Mouse (Mus musculus): ENCODE measurements at regions not wholly inside any gene's neighbourhood (a gene's known extent, or its start where the extent isn't known, plus 50 kb on each side); places are given as distances from the start of the nearest gene placed in this dataset.
"Not testable (repeated sequence)": the region's sequence is repeated elsewhere in the genome, so short reads cannot be mapped to it uniquely, and the experiment has no call there.

- no peaks in the 10 kb centered on the region for H3K36me3 ChIP-seq
- 50% methylated on average over 8 of the region's 8 CpGs for WGBS
- H3K9me3 ChIP-seq (replicated peaks), result no peaks in the 10 kb centered on the region
- H3K4me1 ChIP-seq (replicated peaks), result peaks cover 38% of the 10 kb centered on the region
- no peak overlapping the region for H3K4me3 ChIP-seq
- H3K27ac ChIP-seq (ENCODE audit: poor library complexity, severe bottlenecking), result no peak overlapping the region
- H3K27me3 ChIP-seq (replicated peaks), result peaks cover 14% of the 10 kb centered on the region
- ATAC-seq (ENCODE audit: insufficient number of reproducible peaks, low FRiP score), result peak; percentile 60; the same call in 1 of the 2 replicates
- no peak overlapping the region for H3K4me2 ChIP-seq
- H3K9ac ChIP-seq, result no peak overlapping the region
Observed at GRCm38 (mm10) chr16:30193294-30194261, 73.7 kb downstream of the Cpn2 start.

- WGBS, result 67% methylated on average over 7 of the region's 7 CpGs
- H3K9me3 ChIP-seq (replicated peaks), result no peaks in the 10 kb centered on the region; the same call in 1 of the 2 replicates
- no peaks in the 10 kb centered on the region for H3K36me3 ChIP-seq
- H3K4me3 ChIP-seq, result no peak overlapping the region
- no peak overlapping the region for H3K27ac ChIP-seq (ENCODE audit: poor library complexity, severe bottlenecking)
- peaks cover 30% of the 10 kb centered on the region for H3K4me1 ChIP-seq (replicated peaks)
- H3K27me3 ChIP-seq (replicated peaks), result peaks cover 8% of the 10 kb centered on the region; the same call in 1 of the 2 replicates
- no peak overlapping the region for H3K9ac ChIP-seq
- ATAC-seq (ENCODE audit: insufficient number of reproducible peaks, low FRiP score), result no peak
- H3K4me2 ChIP-seq, result no peak overlapping the region
Observed at GRCm38 (mm10) chr16:30194836-30195235, 72.5 kb downstream of the Cpn2 start.

GRCm38 (mm10) chr16:30195859-30196258 is 71.4 kb downstream of the Cpn2 start:
- not testable (repeated sequence) for H3K4me2 ChIP-seq; H3K27ac ChIP-seq (ENCODE audit: poor library complexity, severe bottlenecking); H3K27me3 ChIP-seq (replicated peaks); ATAC-seq (ENCODE audit: insufficient number of reproducible peaks, low FRiP score); H3K9me3 ChIP-seq (replicated peaks); H3K36me3 ChIP-seq; H3K9ac ChIP-seq; H3K4me3 ChIP-seq
- peaks cover 22% of the 10 kb centered on the region for H3K4me1 ChIP-seq (replicated peaks)
- 84% methylated on average over 2 of the region's 2 CpGs for WGBS

GRCm38 (mm10) chr16:30197351-30197750 is 69.9 kb downstream of the Cpn2 start:
- Histone ChIP-seq H3K9me3 (replicated peaks) (peaks cover 1% of the 10 kb centered on the region; the same call in 1 of the 2 replicates), H3K9ac (no peak overlapping the region), H3K27me3 (replicated peaks) (peaks cover under 1% of the 10 kb centered on the region; the same call in 1 of the 2 replicates), H3K36me3 (no peaks in the 10 kb centered on the region), H3K4me3 (no peak overlapping the region), H3K4me2 (no peak overlapping the region), H3K4me1 (replicated peaks) (peaks cover 16% of the 10 kb centered on the region), H3K27ac (ENCODE audit: poor library complexity, severe bottlenecking) (no peak overlapping the region)
- no peak for ATAC-seq (ENCODE audit: insufficient number of reproducible peaks, low FRiP score)
- 73% methylated on average over 3 of the region's 3 CpGs for WGBS

- Histone ChIP-seq H3K27me3 (replicated peaks) (no peaks in the 10 kb centered on the region), H3K9ac (no peak overlapping the region), H3K4me2 (no peak overlapping the region), H3K4me3 (no peak overlapping the region), H3K27ac (ENCODE audit: poor library complexity, severe bottlenecking) (no peak overlapping the region), H3K36me3 (no peaks in the 10 kb centered on the region), H3K9me3 (replicated peaks) (peaks cover 5% of the 10 kb centered on the region; the same call in 1 of the 2 replicates), H3K4me1 (replicated peaks) (no peaks in the 10 kb centered on the region)
- WGBS, result 53% methylated on average over 4 of the region's 4 CpGs
- ATAC-seq (ENCODE audit: insufficient number of reproducible peaks, low FRiP score), result no peak
Observed at GRCm38 (mm10) chr16:30199836-30200235, 67.5 kb downstream of the Cpn2 start.

- Histone ChIP-seq H3K27me3 (replicated peaks) (peaks cover 16% of the 10 kb centered on the region), H3K4me1 (replicated peaks) (no peaks in the 10 kb centered on the region), H3K27ac (ENCODE audit: poor library complexity, severe bottlenecking) (no peak overlapping the region), H3K36me3 (no peaks in the 10 kb centered on the region), H3K4me2 (no peak overlapping the region), H3K9ac (no peak overlapping the region), H3K9me3 (replicated peaks) (peaks cover 5% of the 10 kb centered on the region), H3K4me3 (no peak overlapping the region)
- 55% methylated on average over 4 of the region's 4 CpGs for WGBS
- ATAC-seq (ENCODE audit: insufficient number of reproducible peaks, low FRiP score), result no peak
Observed at GRCm38 (mm10) chr16:30204144-30204543, 63.2 kb downstream of the Cpn2 start.

GRCm38 (mm10) chr16:30205314-30205815 is 61.9 kb downstream of the Cpn2 start:
- no peak overlapping the region for H3K4me2 ChIP-seq
- H3K27me3 ChIP-seq (replicated peaks), result peaks cover 16% of the 10 kb centered on the region
- H3K4me3 ChIP-seq, result no peak overlapping the region

GRCm38 (mm10) chr16:30205816-30206356 is 61.4 kb downstream of the Cpn2 start:
- Histone ChIP-seq H3K4me2 (no peak overlapping the region), H3K9ac (no peak overlapping the region), H3K27ac (ENCODE audit: poor library complexity, severe bottlenecking) (no peak overlapping the region), H3K27me3 (replicated peaks) (peaks cover 16% of the 10 kb centered on the region), H3K4me1 (replicated peaks) (no peaks in the 10 kb centered on the region), H3K36me3 (no peaks in the 10 kb centered on the region), H3K4me3 (no peak overlapping the region), H3K9me3 (replicated peaks) (peaks cover 8% of the 10 kb centered on the region; the same call in 1 of the 2 replicates)
- 34% methylated on average over 15 of the region's 15 CpGs for WGBS
- no peak for ATAC-seq (ENCODE audit: insufficient number of reproducible peaks, low FRiP score)

More at GRCm38 (mm10) chr16:30205314-30205815, 61.9 kb downstream of the Cpn2 start:
- no peak overlapping the region for H3K9ac ChIP-seq
- H3K4me1 ChIP-seq (replicated peaks), result no peaks in the 10 kb centered on the region
- 29% methylated on average over 8 of the region's 8 CpGs for WGBS
- peaks cover 8% of the 10 kb centered on the region; the same call in 1 of the 2 replicates for H3K9me3 ChIP-seq (replicated peaks)
- H3K36me3 ChIP-seq, result no peaks in the 10 kb centered on the region
- no peak for ATAC-seq (ENCODE audit: insufficient number of reproducible peaks, low FRiP score)
- no peak overlapping the region for H3K27ac ChIP-seq (ENCODE audit: poor library complexity, severe bottlenecking)

Data from heart, embryonic 12.5 days (tissue).